Mouse (Mus musculus): Measurements from ENCODE around the gene Plekhj1. TPM values are rescaled to one million over a fixed set of nuclear protein-coding genes. Genes with fewer than 3 reads are reported as not detected.
"Not testable (repeated sequence)": the region's sequence is repeated elsewhere in the genome, so short reads cannot be mapped to it uniquely, and the experiment has no call there.

Gene Plekhj1
- polyA plus RNA-seq, 1 experiment from 2014 or later, result 151 TPM

DNA sequence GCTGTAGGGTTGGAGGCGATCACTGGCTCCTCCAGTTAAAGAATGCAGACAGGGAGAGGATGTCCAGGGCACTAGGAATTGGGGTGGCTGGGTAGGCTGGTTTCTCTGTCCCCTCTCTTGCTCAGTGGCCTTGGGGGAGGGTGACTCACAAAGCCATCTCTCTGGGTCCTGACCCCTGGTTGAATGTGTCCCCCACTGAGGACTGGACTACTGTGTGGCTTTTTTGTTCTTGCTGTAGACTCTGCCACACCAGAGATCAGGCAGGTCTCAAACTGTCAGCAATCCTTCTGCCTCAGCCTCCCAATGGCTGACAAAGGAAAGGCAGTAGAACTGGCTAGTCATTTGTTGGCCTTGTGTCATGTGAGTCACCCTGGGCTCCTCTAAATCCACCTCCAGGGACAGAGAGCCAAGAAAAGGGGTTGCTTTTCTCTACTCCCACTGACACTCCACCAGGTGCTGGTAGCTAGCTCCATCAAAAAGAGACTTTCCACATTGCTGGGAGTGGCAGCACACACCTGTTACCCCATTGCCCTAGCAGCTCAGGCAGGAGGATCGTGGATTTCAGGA lies 40.0 kb upstream of the Plekhj1 start:
- no peak overlapping the region for H3K9ac ChIP-seq (ENCODE audit: low read length)
- no peaks in the 10 kb centered on the region for H3K36me3 ChIP-seq (ENCODE audit: control insufficient read depth, insufficient read depth, low read length)
- no peak overlapping the region for H3K4me3 ChIP-seq (ENCODE audit: low read depth, low read length)
- no peaks in the 10 kb centered on the region for H3K9me3 ChIP-seq (ENCODE audit: control insufficient read depth, low read length)
- peaks cover 33% of the 10 kb centered on the region for H3K27me3 ChIP-seq (ENCODE audit: control insufficient read depth, insufficient read depth, low read length)
- no peak overlapping the region for H3K27ac ChIP-seq (ENCODE audit: low read depth, low read length)
- ATAC-seq (ENCODE audit: low FRiP score) (no peak), DNase-seq (ENCODE audit: low spot score, missing footprints) (peak; percentile 79)
- no peak overlapping the region for H3K4me2 ChIP-seq
- peaks cover 3% of the 10 kb centered on the region; the same call in 1 of the 2 replicates for H3K4me1 ChIP-seq (ENCODE audit: control insufficient read depth, insufficient read depth, low read length)
- 55% methylated on average over 2 of the region's 2 CpGs for WGBS

DNA sequence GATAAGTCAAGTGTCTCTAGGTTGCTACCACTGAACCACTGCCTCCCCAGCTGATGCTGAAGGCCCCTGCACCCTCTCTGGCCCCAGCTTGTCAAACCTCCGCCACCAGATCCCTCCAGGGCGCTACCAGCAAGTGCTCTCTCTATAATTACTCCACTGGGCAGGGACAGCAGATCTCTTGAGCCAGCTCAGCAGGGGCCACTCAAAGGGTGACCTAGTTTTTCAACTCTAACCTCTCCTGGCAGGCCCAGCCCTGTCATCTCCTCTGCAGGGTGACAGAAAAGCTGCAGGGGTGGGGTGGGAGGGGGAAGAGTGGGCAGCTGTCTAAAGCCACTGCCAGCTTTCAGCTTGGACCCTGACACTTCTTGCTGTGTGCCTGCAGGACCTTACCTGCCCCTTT lies 39.4 kb upstream of the Plekhj1 start:
- ATAC-seq (ENCODE audit: low FRiP score), result no peak
- H3K9ac ChIP-seq (ENCODE audit: low read length), result no peak overlapping the region
- 21% methylated on average over 2 of the region's 2 CpGs for WGBS
- H3K4me1 ChIP-seq (ENCODE audit: control insufficient read depth, insufficient read depth, low read length), result peaks cover 4% of the 10 kb centered on the region
- no peaks in the 10 kb centered on the region for H3K36me3 ChIP-seq (ENCODE audit: control insufficient read depth, insufficient read depth, low read length)
- DNase-seq (ENCODE audit: low spot score, missing footprints), result peak; percentile 54
- H3K27me3 ChIP-seq (ENCODE audit: control insufficient read depth, insufficient read depth, low read length), result peaks cover 27% of the 10 kb centered on the region
- H3K27ac ChIP-seq (ENCODE audit: low read depth, low read length), result no peak overlapping the region
- H3K4me3 ChIP-seq (ENCODE audit: low read depth, low read length), result no peak overlapping the region
- no peaks in the 10 kb centered on the region for H3K9me3 ChIP-seq (ENCODE audit: control insufficient read depth, low read length)
- H3K4me2 ChIP-seq, result no peak overlapping the region

DNA sequence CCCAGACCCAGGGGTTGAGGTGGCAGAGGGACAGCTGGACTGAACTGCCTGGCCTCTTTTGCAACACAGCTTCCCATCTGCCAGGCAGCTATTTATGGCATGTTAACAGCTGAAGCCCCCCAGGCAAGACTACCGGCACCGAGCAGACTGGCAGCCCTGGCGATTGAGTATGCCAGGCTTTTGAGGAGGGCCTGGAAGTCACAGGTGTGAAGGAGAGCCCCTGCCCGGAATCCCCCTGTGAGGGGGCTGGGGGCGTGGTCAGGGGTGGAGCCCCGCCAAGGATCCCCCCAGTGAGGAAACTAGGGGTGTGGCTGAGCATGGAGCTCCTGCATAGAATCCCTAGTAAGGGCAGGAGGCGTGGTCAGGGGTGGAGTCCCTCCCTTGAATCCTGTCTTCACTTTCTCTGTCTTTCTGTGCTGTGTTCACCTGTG lies 38.5 kb upstream of the Plekhj1 start:
- Histone ChIP-seq H3K27ac (ENCODE audit: low read depth, low read length) (no peak overlapping the region), H3K4me1 (ENCODE audit: control insufficient read depth, insufficient read depth, low read length) (peaks cover 6% of the 10 kb centered on the region), H3K36me3 (ENCODE audit: control insufficient read depth, insufficient read depth, low read length) (no peaks in the 10 kb centered on the region), H3K9ac (ENCODE audit: low read length) (no peak overlapping the region), H3K9me3 (ENCODE audit: control insufficient read depth, low read length) (no peaks in the 10 kb centered on the region), H3K27me3 (ENCODE audit: control insufficient read depth, insufficient read depth, low read length) (peaks cover 21% of the 10 kb centered on the region), H3K4me2 (no peak overlapping the region), H3K4me3 (ENCODE audit: low read depth, low read length) (no peak overlapping the region)
- ATAC-seq (ENCODE audit: low FRiP score) (no peak), DNase-seq (ENCODE audit: low spot score, missing footprints) (peak; percentile 72)
- WGBS, result 62% methylated on average over 7 of the region's 7 CpGs

DNA sequence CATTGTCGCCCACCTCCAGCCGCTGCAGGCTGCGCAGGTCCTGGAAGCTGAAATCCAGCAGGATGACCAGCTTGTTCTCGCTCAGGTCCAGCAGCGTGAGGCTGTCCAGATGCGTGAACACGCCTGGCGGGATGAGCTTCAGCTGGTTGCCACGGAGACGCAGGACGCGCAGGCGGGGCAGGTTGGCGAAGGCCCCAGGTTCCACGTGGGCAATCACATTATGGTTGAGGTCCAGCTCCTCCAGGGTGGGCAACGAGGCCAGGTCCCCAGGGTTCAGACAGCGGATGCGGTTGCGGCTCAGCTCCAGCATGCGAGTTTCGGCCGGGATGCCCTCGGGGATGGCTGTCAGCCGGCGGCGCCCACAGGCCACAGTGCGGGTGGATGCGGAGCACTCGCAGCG lies 37.2 kb upstream of the Plekhj1 start:
- Histone ChIP-seq H3K4me3 (ENCODE audit: low read depth, low read length) (no peak overlapping the region), H3K4me1 (ENCODE audit: control insufficient read depth, insufficient read depth, low read length) (peaks cover 16% of the 10 kb centered on the region), H3K4me2 (no peak overlapping the region), H3K27me3 (ENCODE audit: control insufficient read depth, insufficient read depth, low read length) (peaks cover 21% of the 10 kb centered on the region), H3K9me3 (ENCODE audit: control insufficient read depth, low read length) (no peaks in the 10 kb centered on the region), H3K9ac (ENCODE audit: low read length) (no peak overlapping the region), H3K36me3 (ENCODE audit: control insufficient read depth, insufficient read depth, low read length) (no peaks in the 10 kb centered on the region), H3K27ac (ENCODE audit: low read depth, low read length) (no peak overlapping the region)
- no peak for ATAC-seq (ENCODE audit: low FRiP score)
- WGBS, result 51% methylated on average over 30 of the region's 30 CpGs
- no peak for DNase-seq (ENCODE audit: low spot score, missing footprints)

DNA sequence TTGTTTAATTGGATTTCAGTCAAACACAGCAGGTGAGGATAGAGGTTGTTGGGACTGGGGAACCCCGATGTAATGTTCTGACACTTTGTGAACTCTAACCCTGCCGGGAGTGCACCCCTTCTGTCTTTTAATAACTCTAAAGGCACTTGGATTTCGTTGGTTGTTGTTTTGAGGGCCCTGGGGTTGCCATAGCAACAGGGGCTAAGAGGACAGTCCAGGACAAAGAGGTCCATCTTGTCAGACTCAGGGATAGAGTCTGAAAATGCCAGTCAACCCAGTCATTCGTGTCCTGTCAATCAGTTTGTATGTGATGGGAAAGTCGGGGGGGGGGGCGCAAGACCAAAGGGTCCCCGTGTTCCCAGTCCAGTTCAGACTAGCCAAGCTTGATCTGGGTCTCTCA lies 34.4 kb upstream of the Plekhj1 start:
- ATAC-seq (ENCODE audit: low FRiP score) (no peak), DNase-seq (ENCODE audit: low spot score, missing footprints) (no peak)
- no peak overlapping the region for H3K4me3 ChIP-seq (ENCODE audit: low read depth, low read length)
- H3K36me3 ChIP-seq (ENCODE audit: control insufficient read depth, insufficient read depth, low read length), result peaks cover 8% of the 10 kb centered on the region; the same call in 1 of the 2 replicates
- H3K27ac ChIP-seq (ENCODE audit: low read depth, low read length), result no peak overlapping the region
- peaks cover 23% of the 10 kb centered on the region for H3K4me1 ChIP-seq (ENCODE audit: control insufficient read depth, insufficient read depth, low read length)
- no peak overlapping the region for H3K4me2 ChIP-seq
- 42% methylated on average over 7 of the region's 7 CpGs for WGBS
- peaks cover 21% of the 10 kb centered on the region for H3K27me3 ChIP-seq (ENCODE audit: control insufficient read depth, insufficient read depth, low read length)
- no peak overlapping the region for H3K9ac ChIP-seq (ENCODE audit: low read length)
- no peaks in the 10 kb centered on the region for H3K9me3 ChIP-seq (ENCODE audit: control insufficient read depth, low read length)

DNA sequence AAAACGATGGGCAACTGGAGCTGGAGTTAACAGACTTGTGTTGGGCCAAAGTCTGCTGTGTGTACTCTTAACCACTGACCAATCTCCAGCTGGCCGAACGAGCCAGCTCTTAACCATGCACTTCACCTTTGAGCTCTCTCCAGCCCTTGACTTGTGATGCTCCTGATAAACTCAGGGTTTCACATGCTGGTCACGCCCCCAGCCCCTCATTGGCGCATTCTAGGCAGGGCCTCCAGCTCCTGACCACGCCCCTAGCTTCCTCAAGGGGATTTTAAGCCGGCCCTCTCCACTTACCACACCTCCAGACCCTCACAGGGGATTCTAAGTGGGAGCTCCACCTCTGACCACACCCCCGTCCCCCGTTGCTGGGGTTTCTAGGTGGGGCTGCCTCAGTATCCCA lies 32.7 kb upstream of the Plekhj1 start:
- DNase-seq (ENCODE audit: low spot score, missing footprints) (peak; percentile 93), ATAC-seq (ENCODE audit: low FRiP score) (0 out of 2 replicates have a peak, but pooled peaks have one; percentile 3)
- Histone ChIP-seq H3K27me3 (ENCODE audit: control insufficient read depth, insufficient read depth, low read length) (peaks cover 19% of the 10 kb centered on the region), H3K9ac (ENCODE audit: low read length) (no peak overlapping the region), H3K4me1 (ENCODE audit: control insufficient read depth, insufficient read depth, low read length) (peaks cover 27% of the 10 kb centered on the region), H3K4me3 (ENCODE audit: low read depth, low read length) (no peak overlapping the region), H3K27ac (ENCODE audit: low read depth, low read length) (no peak overlapping the region), H3K4me2 (no peak overlapping the region), H3K36me3 (ENCODE audit: control insufficient read depth, insufficient read depth, low read length) (peaks cover 8% of the 10 kb centered on the region; the same call in 1 of the 2 replicates), H3K9me3 (ENCODE audit: control insufficient read depth, low read length) (no peaks in the 10 kb centered on the region)
- WGBS, result 3% methylated on average over 9 of the region's 9 CpGs

DNA sequence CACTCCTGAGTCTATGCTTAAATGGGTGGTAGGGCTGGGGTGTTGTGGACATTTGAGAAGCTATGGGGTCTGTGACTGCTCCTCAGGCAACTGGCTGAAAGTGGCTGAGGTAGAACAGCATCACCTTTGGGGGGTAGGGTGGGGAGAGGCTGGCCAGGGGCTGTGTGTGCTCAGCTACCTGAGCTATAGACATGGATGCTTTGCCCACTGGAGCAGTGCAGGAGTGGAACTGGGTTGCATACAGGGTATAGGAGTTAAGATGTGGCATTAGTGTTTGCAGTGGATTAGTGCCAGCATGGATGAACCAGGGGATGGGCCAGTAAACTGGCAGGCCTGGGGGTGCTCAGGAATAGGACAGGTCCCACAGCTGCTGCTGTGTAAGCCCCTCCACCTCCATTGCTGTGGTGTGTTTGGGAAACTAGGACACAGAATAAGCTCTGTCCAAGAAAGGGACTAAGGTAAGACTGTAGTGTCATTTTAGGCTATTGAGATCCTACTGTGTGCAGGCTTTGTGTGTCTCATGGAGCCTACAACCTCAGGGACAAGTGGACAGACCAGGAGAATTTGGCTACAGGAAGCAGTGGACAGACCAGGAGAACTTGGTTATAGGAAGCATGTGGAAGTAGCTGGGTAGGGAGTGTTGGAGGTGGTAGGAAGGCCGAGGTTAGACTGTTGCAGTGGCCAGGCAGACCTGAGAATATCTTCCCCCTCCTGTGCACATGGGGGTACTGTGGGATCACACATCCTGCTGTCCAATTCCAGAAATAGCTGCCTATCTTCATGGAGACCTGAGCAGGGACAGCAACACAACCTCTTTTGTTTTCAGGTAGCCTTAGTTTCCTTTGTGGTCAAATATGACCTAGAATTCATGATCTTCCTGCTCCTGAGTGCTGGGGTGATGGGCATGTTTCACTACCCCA lies 31.2 kb upstream of the Plekhj1 start:
- H3K4me2 ChIP-seq, result no peak overlapping the region
- H3K36me3 ChIP-seq (ENCODE audit: control insufficient read depth, insufficient read depth, low read length), result peaks cover 8% of the 10 kb centered on the region; the same call in 1 of the 2 replicates
- peaks cover 4% of the 10 kb centered on the region for H3K27me3 ChIP-seq (ENCODE audit: control insufficient read depth, insufficient read depth, low read length)
- 0 out of 2 replicates have a peak overlapping the region, but pooled peaks have one; percentile 3 for H3K4me3 ChIP-seq (ENCODE audit: low read depth, low read length)
- peaks cover 27% of the 10 kb centered on the region for H3K4me1 ChIP-seq (ENCODE audit: control insufficient read depth, insufficient read depth, low read length)
- no peak overlapping the region for H3K27ac ChIP-seq (ENCODE audit: low read depth, low read length)
- WGBS, result 70% methylated on average over 1 of the region's 1 CpGs
- H3K9ac ChIP-seq (ENCODE audit: low read length), result no peak overlapping the region
- H3K9me3 ChIP-seq (ENCODE audit: control insufficient read depth, low read length), result no peaks in the 10 kb centered on the region
- DNase-seq (ENCODE audit: low spot score, missing footprints), result no peak
- no peak for ATAC-seq (ENCODE audit: low FRiP score)

DNA sequence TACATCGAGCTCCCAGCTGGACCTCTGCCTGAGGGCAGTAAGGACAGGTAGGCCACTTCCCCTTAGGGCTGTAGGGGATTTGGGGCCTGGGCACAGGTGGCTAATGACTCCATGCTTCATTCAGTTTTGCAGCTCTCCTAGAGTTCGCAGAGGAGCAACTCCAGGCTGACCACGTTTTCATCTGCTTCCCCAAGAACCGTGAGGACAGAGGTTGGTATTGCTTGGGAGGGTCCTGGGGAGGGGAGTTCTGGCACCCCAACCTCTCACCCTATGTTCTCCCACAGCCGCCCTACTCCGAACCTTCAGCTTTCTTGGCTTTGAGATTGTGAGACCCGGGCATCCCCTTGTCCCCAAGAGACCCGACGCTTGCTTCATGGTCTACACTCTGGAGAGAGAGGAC lies 30.2 kb upstream of the Plekhj1 start:
- Histone ChIP-seq H3K4me3 (ENCODE audit: low read depth, low read length) (0 out of 2 replicates have a peak overlapping the region, but pooled peaks have one; percentile 78), H3K4me1 (ENCODE audit: control insufficient read depth, insufficient read depth, low read length) (peaks cover 27% of the 10 kb centered on the region)
- DNase-seq (ENCODE audit: low spot score, missing footprints); H3K4me2 ChIP-seq; H3K9me3 ChIP-seq (ENCODE audit: control insufficient read depth, low read length); H3K9ac ChIP-seq (ENCODE audit: low read length); ATAC-seq (ENCODE audit: low FRiP score); H3K27ac ChIP-seq (ENCODE audit: low read depth, low read length); H3K27me3 ChIP-seq (ENCODE audit: control insufficient read depth, insufficient read depth, low read length); H3K36me3 ChIP-seq (ENCODE audit: control insufficient read depth, insufficient read depth, low read length): not testable (repeated sequence)
- WGBS, result 91% methylated on average over 9 of the region's 9 CpGs

DNA sequence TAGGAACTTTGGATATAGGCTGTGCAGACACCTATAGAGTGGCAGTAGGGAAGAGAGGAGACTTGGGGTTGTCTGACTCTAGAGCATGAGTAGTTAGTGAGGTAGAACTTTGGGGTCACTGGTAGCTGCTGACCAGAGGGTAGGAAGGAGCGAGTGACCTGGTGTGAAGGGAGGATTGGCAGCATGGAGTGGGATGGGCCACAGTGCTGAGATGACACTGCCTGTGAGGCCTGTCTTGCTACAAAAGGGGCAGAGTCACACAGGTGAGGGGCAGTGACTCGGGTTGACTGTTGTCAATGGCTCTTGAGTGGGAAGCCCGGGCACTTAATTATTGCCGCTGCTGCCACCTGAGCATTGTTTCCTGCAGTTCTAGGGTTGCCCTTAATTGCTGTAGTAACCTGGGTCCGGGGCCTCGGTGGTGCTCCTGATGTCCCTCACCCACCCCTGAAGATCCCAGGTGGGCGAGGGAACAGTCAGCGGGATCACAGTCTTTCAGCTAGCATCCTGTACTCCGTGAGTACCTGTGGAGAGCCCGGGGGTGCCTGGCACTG lies 29.5 kb upstream of the Plekhj1 start:
- 91% methylated on average over 10 of the region's 10 CpGs for WGBS
- DNase-seq (ENCODE audit: low spot score, missing footprints) (no peak), ATAC-seq (ENCODE audit: low FRiP score) (no peak)
- peak overlapping the region; percentile 87 for H3K4me2 ChIP-seq
- H3K4me1 ChIP-seq (ENCODE audit: control insufficient read depth, insufficient read depth, low read length), result peaks cover 24% of the 10 kb centered on the region
- H3K9ac ChIP-seq (ENCODE audit: low read length), result peak overlapping the region; percentile 91
- H3K4me3 ChIP-seq (ENCODE audit: low read depth, low read length), result peak overlapping the region; percentile 78
- H3K27me3 ChIP-seq (ENCODE audit: control insufficient read depth, insufficient read depth, low read length), result no peaks in the 10 kb centered on the region
- no peak overlapping the region for H3K27ac ChIP-seq (ENCODE audit: low read depth, low read length)
- H3K36me3 ChIP-seq (ENCODE audit: control insufficient read depth, insufficient read depth, low read length), result peaks cover 8% of the 10 kb centered on the region; the same call in 1 of the 2 replicates
- no peaks in the 10 kb centered on the region for H3K9me3 ChIP-seq (ENCODE audit: control insufficient read depth, low read length)
